Mouse (Mus musculus): ENCODE data around the gene Phex. TPM values are rescaled to one million over a fixed set of nuclear protein-coding genes. Genes with fewer than 3 reads are reported as not detected.
A peak's percentile ranks its signal among the peaks of the same experiment; 100 is the strongest.

Phex gene
- polyA plus RNA-seq (2014; fragmentation: Nextera tagmentation; extraction: Ambion mirVana): 0.11 and 0.27 TPM in 2 replicates

DNA sequence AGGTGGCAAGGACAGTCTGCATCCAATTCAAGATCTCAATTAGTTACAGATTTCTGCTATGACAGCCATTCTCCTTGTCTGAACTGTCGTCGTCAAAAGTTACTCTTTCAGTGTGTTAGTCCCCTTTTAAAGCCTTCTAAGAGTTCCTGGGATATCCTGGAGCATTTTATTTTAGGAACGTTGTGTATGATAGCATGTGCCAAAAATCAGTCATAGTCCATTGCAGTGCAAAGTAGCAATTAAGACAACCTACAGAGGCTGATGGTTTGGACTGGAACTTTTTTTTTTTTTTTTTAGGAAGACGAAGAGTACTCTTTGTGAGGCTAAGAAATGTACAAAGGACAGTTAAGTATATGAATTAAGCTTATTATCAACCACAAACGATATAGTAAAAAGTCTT is at the start of gene Phex:
Gene Phex, minus strand, starts transcription at position 101 of the 400 bp plus-strand sequence.
- no peak for DNase-seq (ENCODE audit: low spot score)
- no peaks in the 10 kb centered on the region for H3K9me3 ChIP-seq (replicated peaks; ENCODE audit: control insufficient read depth, low read length)
- H3K9ac ChIP-seq (ENCODE audit: low read length): no peak within 1 kb of the TSS
- 55% methylated on average over 5 of the region's 5 CpGs for WGBS
- H3K27me3 ChIP-seq (replicated peaks; ENCODE audit: control insufficient read depth, insufficient read depth, low read length): no peaks in the 10 kb centered on the region
- no peak for ATAC-seq
- no peaks in the 10 kb centered on the region for H3K36me3 ChIP-seq (ENCODE audit: control insufficient read depth, insufficient read depth, low read length)
- H3K27ac ChIP-seq (ENCODE audit: low read depth, low read length): no peak within 1 kb of the TSS
- H3K4me3 ChIP-seq (ENCODE audit: low read depth, low read length): no peak within 1 kb of the TSS
- no peaks in the 10 kb centered on the region for H3K4me1 ChIP-seq (ENCODE audit: control insufficient read depth, insufficient read depth, low read length)
- no peak within 1 kb of the TSS for H3K4me2 ChIP-seq (ENCODE audit: low read length)

- no peaks in the 10 kb centered on the region for H3K4me1 ChIP-seq (ENCODE audit: control insufficient read depth, insufficient read depth, low read length)
- no peak overlapping the region for H3K9ac ChIP-seq (ENCODE audit: low read length)
- H3K27me3 ChIP-seq (replicated peaks; ENCODE audit: control insufficient read depth, insufficient read depth, low read length): no peaks in the 10 kb centered on the region
- H3K27ac ChIP-seq (ENCODE audit: low read depth, low read length): no peak overlapping the region
- no peak overlapping the region for H3K4me2 ChIP-seq (ENCODE audit: low read length)
- H3K4me3 ChIP-seq (ENCODE audit: low read depth, low read length): no peak overlapping the region
- DNase-seq (ENCODE audit: low spot score): peak; percentile 49
- ATAC-seq: no peak
- no peaks in the 10 kb centered on the region for H3K9me3 ChIP-seq (replicated peaks; ENCODE audit: control insufficient read depth, low read length)
- peaks cover 12% of the 10 kb centered on the region; the same call in 1 of the 2 replicates for H3K36me3 ChIP-seq (ENCODE audit: control insufficient read depth, insufficient read depth, low read length)
- WGBS: 71% methylated on average over 3 of the region's 3 CpGs
Measured at GRCm38 (mm10) chrX:157462716-157463115, 47.6 kb upstream of the Phex start.

GRCm38 (mm10) chrX:157454430-157454829 is 39.3 kb upstream of the Phex start:
- Histone ChIP-seq H3K9me3 (replicated peaks; ENCODE audit: control insufficient read depth, low read length) (no peaks in the 10 kb centered on the region), H3K27me3 (replicated peaks; ENCODE audit: control insufficient read depth, insufficient read depth, low read length) (no peaks in the 10 kb centered on the region), H3K36me3 (ENCODE audit: control insufficient read depth, insufficient read depth, low read length) (peaks cover 14% of the 10 kb centered on the region; the same call in 1 of the 2 replicates), H3K4me1 (ENCODE audit: control insufficient read depth, insufficient read depth, low read length) (no peaks in the 10 kb centered on the region), H3K4me2 (ENCODE audit: low read length) (no peak overlapping the region), H3K27ac (ENCODE audit: low read depth, low read length) (no peak overlapping the region), H3K9ac (ENCODE audit: low read length) (no peak overlapping the region), H3K4me3 (ENCODE audit: low read depth, low read length) (no peak overlapping the region)
- ATAC-seq (peak; percentile 34; the same call in 1 of the 2 replicates), DNase-seq (ENCODE audit: low spot score) (peak; percentile 54)
- WGBS: 69% methylated on average over 1 of the region's 1 CpGs

- Histone ChIP-seq H3K4me2 (ENCODE audit: low read length) (no peak overlapping the region), H3K27ac (ENCODE audit: low read depth, low read length) (no peak overlapping the region), H3K4me1 (ENCODE audit: control insufficient read depth, insufficient read depth, low read length) (no peaks in the 10 kb centered on the region), H3K9ac (ENCODE audit: low read length) (no peak overlapping the region), H3K9me3 (replicated peaks; ENCODE audit: control insufficient read depth, low read length) (no peaks in the 10 kb centered on the region), H3K4me3 (ENCODE audit: low read depth, low read length) (no peak overlapping the region), H3K36me3 (ENCODE audit: control insufficient read depth, insufficient read depth, low read length) (no peaks in the 10 kb centered on the region), H3K27me3 (replicated peaks; ENCODE audit: control insufficient read depth, insufficient read depth, low read length) (no peaks in the 10 kb centered on the region)
- no peak for ATAC-seq
- whole genome bisulfite sequencing: 96% methylated on average over 1 of the region's 1 CpGs
- DNase-seq (ENCODE audit: low spot score): no peak
Measured at GRCm38 (mm10) chrX:157449000-157449399, 33.9 kb upstream of the Phex start.

- H3K36me3 ChIP-seq (ENCODE audit: control insufficient read depth, insufficient read depth, low read length): no peaks in the 10 kb centered on the region
- WGBS: 46% methylated on average over 6 of the region's 6 CpGs
- H3K4me1 ChIP-seq (ENCODE audit: control insufficient read depth, insufficient read depth, low read length): no peaks in the 10 kb centered on the region
- H3K4me3 ChIP-seq (ENCODE audit: low read depth, low read length): no peak overlapping the region
- no peaks in the 10 kb centered on the region for H3K27me3 ChIP-seq (replicated peaks; ENCODE audit: control insufficient read depth, insufficient read depth, low read length)
- H3K9ac ChIP-seq (ENCODE audit: low read length): no peak overlapping the region
- no peak for ATAC-seq
- H3K4me2 ChIP-seq (ENCODE audit: low read length): no peak overlapping the region
- no peak overlapping the region for H3K27ac ChIP-seq (ENCODE audit: low read depth, low read length)
- no peak for DNase-seq (ENCODE audit: low spot score)
- H3K9me3 ChIP-seq (replicated peaks; ENCODE audit: control insufficient read depth, low read length): no peaks in the 10 kb centered on the region
Measured at GRCm38 (mm10) chrX:157447431-157447830, 32.3 kb upstream of the Phex start.

DNA sequence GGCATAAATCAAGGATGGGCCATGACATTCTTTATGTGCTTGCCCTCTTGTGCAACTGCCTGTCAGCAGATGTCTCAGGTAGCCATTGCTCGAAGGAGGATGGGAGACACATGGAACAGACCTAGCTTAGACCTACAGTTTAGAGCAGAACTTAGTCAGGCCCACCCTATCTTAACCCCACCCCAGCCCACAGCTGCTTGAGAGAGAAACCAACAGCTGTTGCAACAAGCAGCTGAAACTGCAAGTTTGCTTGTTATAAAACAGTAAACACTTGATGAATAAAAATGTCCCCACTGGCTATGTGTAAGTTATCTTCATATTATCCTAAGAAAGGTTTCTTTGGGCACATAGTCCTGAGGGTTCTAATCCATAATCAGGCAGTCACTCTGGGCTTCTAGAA is 19.7 kb upstream of the Phex start:
- Histone ChIP-seq H3K27me3 (replicated peaks; ENCODE audit: control insufficient read depth, insufficient read depth, low read length) (no peaks in the 10 kb centered on the region), H3K9ac (ENCODE audit: low read length) (no peak overlapping the region), H3K27ac (ENCODE audit: low read depth, low read length) (no peak overlapping the region), H3K4me3 (ENCODE audit: low read depth, low read length) (no peak overlapping the region), H3K4me2 (ENCODE audit: low read length) (no peak overlapping the region), H3K4me1 (ENCODE audit: control insufficient read depth, insufficient read depth, low read length) (no peaks in the 10 kb centered on the region), H3K36me3 (ENCODE audit: control insufficient read depth, insufficient read depth, low read length) (no peaks in the 10 kb centered on the region), H3K9me3 (replicated peaks; ENCODE audit: control insufficient read depth, low read length) (no peaks in the 10 kb centered on the region)
- WGBS: 94% methylated on average over 1 of the region's 1 CpGs
- ATAC-seq (no peak), DNase-seq (ENCODE audit: low spot score) (no peak)

DNA sequence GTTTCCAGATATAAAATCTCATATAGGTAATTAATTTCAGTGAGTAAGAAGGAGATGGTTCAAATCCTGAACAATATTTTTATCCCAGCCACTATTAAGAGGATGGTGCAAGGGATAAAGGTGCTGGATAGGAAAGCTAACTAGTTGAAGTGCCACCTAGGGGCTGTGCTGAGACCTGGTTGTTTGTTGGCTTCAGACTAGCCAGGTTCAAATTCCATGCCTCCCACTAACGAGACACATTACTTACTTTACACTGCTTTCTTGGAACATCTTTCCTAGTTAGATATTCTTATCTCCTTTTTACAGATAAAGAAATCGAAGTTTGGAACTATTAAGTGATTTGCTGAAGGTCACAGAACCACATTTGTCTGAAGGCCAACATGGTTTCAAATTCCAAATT is 4.3 kb upstream of the Phex start:
- DNase-seq (ENCODE audit: low spot score) (no peak), ATAC-seq (no peak)
- WGBS: 52% methylated on average over 2 of the region's 2 CpGs
- Histone ChIP-seq H3K4me1 (ENCODE audit: control insufficient read depth, insufficient read depth, low read length) (no peaks in the 10 kb centered on the region), H3K27ac (ENCODE audit: low read depth, low read length) (no peak overlapping the region), H3K36me3 (ENCODE audit: control insufficient read depth, insufficient read depth, low read length) (no peaks in the 10 kb centered on the region), H3K9ac (ENCODE audit: low read length) (no peak overlapping the region), H3K27me3 (replicated peaks; ENCODE audit: control insufficient read depth, insufficient read depth, low read length) (no peaks in the 10 kb centered on the region), H3K4me3 (ENCODE audit: low read depth, low read length) (no peak overlapping the region), H3K9me3 (replicated peaks; ENCODE audit: control insufficient read depth, low read length) (no peaks in the 10 kb centered on the region), H3K4me2 (ENCODE audit: low read length) (no peak overlapping the region)

- DNase-seq (ENCODE audit: low spot score) (no peak), ATAC-seq (no peak)
- Histone ChIP-seq H3K9me3 (replicated peaks; ENCODE audit: control insufficient read depth, low read length) (no peaks in the 10 kb centered on the region), H3K4me2 (ENCODE audit: low read length) (no peak overlapping the region), H3K27me3 (replicated peaks; ENCODE audit: control insufficient read depth, insufficient read depth, low read length) (no peaks in the 10 kb centered on the region), H3K4me1 (ENCODE audit: control insufficient read depth, insufficient read depth, low read length) (no peaks in the 10 kb centered on the region), H3K9ac (ENCODE audit: low read length) (no peak overlapping the region), H3K27ac (ENCODE audit: low read depth, low read length) (no peak overlapping the region), H3K4me3 (ENCODE audit: low read depth, low read length) (no peak overlapping the region), H3K36me3 (ENCODE audit: control insufficient read depth, insufficient read depth, low read length) (no peaks in the 10 kb centered on the region)
- 80% methylated on average over 6 of the region's 6 CpGs for WGBS
Measured at GRCm38 (mm10) chrX:157404919-157405318, 10.2 kb downstream of the Phex start.

DNA sequence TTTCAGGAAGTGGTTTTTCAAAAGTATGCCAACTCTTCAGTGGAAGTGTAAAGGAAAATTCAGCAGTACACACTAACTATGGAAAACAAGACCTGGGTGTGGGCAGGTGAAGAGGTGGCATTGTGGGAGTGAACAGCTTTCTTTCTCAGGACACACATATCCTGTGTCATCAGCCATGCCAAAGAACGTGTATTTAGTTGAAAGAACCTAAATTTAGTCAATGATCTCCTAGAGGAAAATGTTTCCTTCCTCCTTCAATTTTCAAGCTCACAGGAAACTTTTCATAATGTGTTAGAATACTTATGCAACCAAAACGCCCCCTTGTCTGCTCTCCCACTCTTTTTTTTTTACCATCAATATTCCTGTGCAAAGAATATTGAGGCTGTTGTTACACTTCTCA is 23.9 kb downstream of the Phex start:
- Histone ChIP-seq H3K4me2 (ENCODE audit: low read length) (no peak overlapping the region), H3K9me3 (replicated peaks; ENCODE audit: control insufficient read depth, low read length) (no peaks in the 10 kb centered on the region), H3K27ac (ENCODE audit: low read depth, low read length) (no peak overlapping the region), H3K27me3 (replicated peaks; ENCODE audit: control insufficient read depth, insufficient read depth, low read length) (no peaks in the 10 kb centered on the region), H3K9ac (ENCODE audit: low read length) (no peak overlapping the region), H3K4me3 (ENCODE audit: low read depth, low read length) (no peak overlapping the region), H3K36me3 (ENCODE audit: control insufficient read depth, insufficient read depth, low read length) (no peaks in the 10 kb centered on the region), H3K4me1 (ENCODE audit: control insufficient read depth, insufficient read depth, low read length) (no peaks in the 10 kb centered on the region)
- DNase-seq (ENCODE audit: low spot score) (no peak), ATAC-seq (no peak)
- WGBS: 63% methylated on average over 2 of the region's 2 CpGs
